Mouse (Mus musculus) MEL (cell line): ENCODE data around the gene Il17ra. TPM values are rescaled to one million over a fixed set of nuclear protein-coding genes. Genes with fewer than 3 reads are reported as not detected.

Experiments used
- DNase-seq: peaks from one replicate; pipeline ENCODE4 v3.0.0; 2011; ENCODE audit warnings: low read depth, low spot score
- H3K27ac ChIP-seq: 2 replicates; pipeline ENCODE4 v1.5.1; 2012; ENCODE audit warnings: low read depth, mild to moderate bottlenecking, control low read depth, low read length, moderate library complexity; ENCODE audit not compliant: control insufficient read depth
- H3K27me3 ChIP-seq, 2 experiments: fragments of 150-350 bp in 1 of 2; sonication (generic) in 1 of 2; 2 replicates each; pipeline ENCODE4 v1.6.1; 2012; ENCODE audit warnings: low read length in 2 of 2, mild to moderate bottlenecking in 2 of 2, improper control_type of control experiment in 1 of 2, moderate library complexity in 1 of 2; ENCODE audit not compliant: insufficient read depth in 2 of 2, control insufficient read depth in 1 of 2
- H3K36me3 ChIP-seq, 2 experiments: 2 replicates each; pipeline ENCODE4 v1.6.1; 2012 to 2014; ENCODE audit warnings: low read length in 2 of 2, improper control_type of control experiment in 1 of 2, inconsistent platforms in 1 of 2, mild to moderate bottlenecking in 1 of 2; ENCODE audit not compliant: insufficient read depth in 2 of 2, control insufficient read depth in 1 of 2
- H3K4me1 ChIP-seq, 2 experiments: fragments of 150-350 bp in 1 of 2; sonication (generic) in 1 of 2; 2 replicates each; pipeline ENCODE4 v1.6.1; 2012; ENCODE audit warnings: low read length in 2 of 2, improper control_type of control experiment in 1 of 2, mild to moderate bottlenecking in 1 of 2; ENCODE audit not compliant: insufficient read depth in 2 of 2, control insufficient read depth in 1 of 2
- H3K4me3 ChIP-seq, 2 experiments: fragments of 150-350 bp in 1 of 2; sonication (generic) in 1 of 2; 2 replicates each; pipeline ENCODE4 v1.5.1; 2012; ENCODE audit warnings: low read depth in 2 of 2, low read length in 2 of 2, mild to moderate bottlenecking in 2 of 2, moderate library complexity in 2 of 2, control low read depth in 1 of 2, improper control_type of control experiment in 1 of 2; ENCODE audit not compliant: control insufficient read depth in 1 of 2, insufficient read depth in 1 of 2
- H3K79me2 ChIP-seq: 2 replicates; pipeline ENCODE4 v1.6.1; 2012; ENCODE audit warnings: mild to moderate bottlenecking, low read length, moderate library complexity; ENCODE audit not compliant: control insufficient read depth, poor library complexity, insufficient read depth
- H3K9ac ChIP-seq: 2 replicates; pipeline ENCODE4 v1.6.1; 2012; ENCODE audit warnings: low read depth, mild to moderate bottlenecking, control low read depth, low read length, moderate library complexity; ENCODE audit not compliant: control insufficient read depth, poor library complexity, severe bottlenecking
- H3K9me3 ChIP-seq: fragments of 150-350 bp; sonication (generic); replicated peaks from 2 replicates; pipeline ENCODE4 v1.6.1; 2012; ENCODE audit warnings: mild to moderate bottlenecking, low read length, improper control_type of control experiment, moderate library complexity; ENCODE audit not compliant: insufficient read depth
- CHD1 ChIP-seq: IDR thresholded peaks from 2 replicates; pipeline ENCODE4 v1.6.1; 2012; ENCODE audit warnings: low read depth, mild to moderate bottlenecking, inconsistent platforms, low read length, improper control_type of control experiment
- CHD2 ChIP-seq: IDR thresholded peaks from 2 replicates; pipeline ENCODE4 v1.6.1; 2011; ENCODE audit warnings: low read length, improper control_type of control experiment
- ETS1 ChIP-seq: IDR thresholded peaks from 2 replicates; pipeline ENCODE4 v1.6.1; 2012; ENCODE audit warnings: low read depth, mild to moderate bottlenecking, inconsistent platforms, low read length, improper control_type of control experiment, moderate library complexity
- GATA1 ChIP-seq: IDR thresholded peaks from 2 replicates; pipeline ENCODE4 v1.6.1; 2011; ENCODE audit warnings: low read depth, low read length, improper control_type of control experiment
- JUND ChIP-seq: IDR thresholded peaks from 2 replicates; pipeline ENCODE4 v1.6.1; 2011; ENCODE audit warnings: low read depth, mild to moderate bottlenecking, improper control_type of control experiment, low read length
- MEF2A ChIP-seq: IDR thresholded peaks from 2 replicates; pipeline ENCODE4 v1.6.1; 2014; ENCODE audit warnings: low read depth, mild to moderate bottlenecking, inconsistent platforms, low read length, improper control_type of control experiment; ENCODE audit not compliant: poor library complexity, insufficient replicate concordance, severe bottlenecking; ENCODE audit errors: extremely low read depth
- MXI1 ChIP-seq: IDR thresholded peaks from 2 replicates; pipeline ENCODE4 v1.6.1; 2011; ENCODE audit warnings: mild to moderate bottlenecking, low read depth, low read length, improper control_type of control experiment
- NRF1 ChIP-seq: IDR thresholded peaks from 2 replicates; pipeline ENCODE4 v1.6.1; 2014; ENCODE audit warnings: low read depth, mild to moderate bottlenecking, inconsistent platforms, low read length, improper control_type of control experiment, moderate library complexity; ENCODE audit not compliant: poor library complexity, insufficient read depth, severe bottlenecking
- POLR2A ChIP-seq, 2 experiments: IDR thresholded peaks; 2 replicates each; pipeline ENCODE4 v1.6.1; 2011 to 2012; ENCODE audit warnings: low read length in 2 of 2, mild to moderate bottlenecking in 2 of 2, control low read depth in 1 of 2, improper control_type of control experiment in 1 of 2, low read depth in 1 of 2, moderate library complexity in 1 of 2; ENCODE audit not compliant: control insufficient read depth in 1 of 2, insufficient read depth in 1 of 2, poor library complexity in 1 of 2
- POLR2AphosphoS5 ChIP-seq: IDR thresholded peaks from 2 replicates; pipeline ENCODE4 v1.6.1; 2012; ENCODE audit warnings: low read depth, borderline replicate concordance, mild to moderate bottlenecking, inconsistent platforms, low read length, moderate library complexity, mixed read lengths
- SIN3A ChIP-seq: IDR thresholded peaks from 2 replicates; pipeline ENCODE4 v1.6.1; 2012; ENCODE audit warnings: low read length, improper control_type of control experiment, inconsistent platforms
- SMC3 ChIP-seq: IDR thresholded peaks from 2 replicates; pipeline ENCODE4 v1.6.1; 2011; ENCODE audit warnings: low read depth, low read length, improper control_type of control experiment
- TAL1 ChIP-seq: IDR thresholded peaks from 2 replicates; pipeline ENCODE4 v1.6.1; 2012; ENCODE audit warnings: mild to moderate bottlenecking, inconsistent platforms, low read length, moderate library complexity, mixed read lengths
- UBTF ChIP-seq: IDR thresholded peaks from 2 replicates; pipeline ENCODE4 v1.6.1; 2012; ENCODE audit warnings: low read depth, mild to moderate bottlenecking, inconsistent platforms, low read length, improper control_type of control experiment, moderate library complexity, borderline replicate concordance; ENCODE audit not compliant: insufficient read depth
- USF1 ChIP-seq: IDR thresholded peaks from 2 replicates; pipeline ENCODE4 v1.6.1; 2014; ENCODE audit warnings: low read depth, mild to moderate bottlenecking, inconsistent platforms, low read length, improper control_type of control experiment, moderate library complexity
- ZC3H11A ChIP-seq: IDR thresholded peaks from 2 replicates; pipeline ENCODE4 v1.6.1; 2012; ENCODE audit warnings: low read depth, mild to moderate bottlenecking, inconsistent platforms, low read length, improper control_type of control experiment
- ZKSCAN1 ChIP-seq: IDR thresholded peaks from 2 replicates; pipeline ENCODE4 v1.6.1; 2012; ENCODE audit warnings: low read depth, mild to moderate bottlenecking, inconsistent platforms, low read length, improper control_type of control experiment, moderate library complexity
- ZMIZ1 ChIP-seq: IDR thresholded peaks from 2 replicates; pipeline ENCODE4 v1.6.1; 2012; ENCODE audit warnings: low read depth, mild to moderate bottlenecking, inconsistent platforms, low read length, improper control_type of control experiment, moderate library complexity
- polyA plus RNA-seq, 2 experiments: library from polyadenylated mRNA; stranded (reverse) in 1 of 2; unstranded in 1 of 2; fragments of >175 nt in 1 of 2; fragments of >200 nt in 1 of 2; gene quantifications; 2 replicates each; pipeline versions ENCODE4 v1.2.1 to v1.2.4; 2012; ENCODE audit warnings: low replicate concordance in 2 of 2, low read depth in 1 of 2; ENCODE audit not compliant: insufficient read length in 2 of 2, insufficient read depth in 1 of 2, missing spikeins in 1 of 2
- total RNA-seq: library from RNA; depleted of rRNA; stranded (reverse); fragments of 300-350 nt; gene quantifications from 2 replicates; pipeline ENCODE4 v1.2.3, GENCODE M21; 2012

The Il17ra gene
- total and polyA plus RNA-seq, 3 experiments: 18.0 to 43.3 TPM; not detected in 1

- TF ChIP-seq SIN3A: peak; percentile 83
- TF ChIP-seq GATA1: peak; percentile 59
- TF ChIP-seq ZC3H11A: no peak
- TF ChIP-seq TAL1: peak; percentile 43; the same call in 1 of the 2 replicates
- TF ChIP-seq NRF1: no peak
- no peak for TF ChIP-seq ZKSCAN1
- TF ChIP-seq, all 39 proteins: peak for 14
Observed at GRCm38 (mm10) chr6:120485038-120485437, 22.0 kb downstream of the Il17ra start (continued).

GRCm38 (mm10) chr6:120486051-120486510, 23.0 kb downstream of the Il17ra start:
- H3K9ac ChIP-seq: peak overlapping the region; percentile 50
- no peak for TF ChIP-seq UBTF
- TF ChIP-seq NRF1: peak; percentile 31; the same call in 1 of the 2 replicates
- TF ChIP-seq SIN3A: peak; percentile 54
- TF ChIP-seq USF1: no peak
- TF ChIP-seq JUND: no peak
- TF ChIP-seq CHD2: no peak
- no peak for TF ChIP-seq ZMIZ1
- no peak for TF ChIP-seq ETS1
- TF ChIP-seq CHD1: no peak
- peak; percentile 75 for TF ChIP-seq MXI1
- 0 out of 2 replicates have a peak, but pooled peaks have one; percentile 34 for TF ChIP-seq GATA1
- TF ChIP-seq SMC3: 0 out of 2 replicates have a peak, but pooled peaks have one; percentile 8
- no peak for TF ChIP-seq POLR2AphosphoS5
- no peak for TF ChIP-seq POLR2A (IDR thresholded peaks at IDR 0.05; ENCODE audit: control insufficient read depth in 1 of 2, insufficient read depth in 1 of 2, low read depth in 1 of 2, low read length in 2 of 2, poor library complexity in 1 of 2)
- no peak for TF ChIP-seq MEF2A
- TF ChIP-seq, all 39 proteins: peak for 5
- Histone ChIP-seq H3K27me3 (no peaks in the 10 kb centered on the region), H3K79me2 (no peaks in the 10 kb centered on the region), H3K4me1 (peaks cover 9 to 18% of the 10 kb centered on the region in 2 experiments), H3K36me3 (peaks cover 0 to 18% of the 10 kb centered on the region in 2 experiments; a peak in 3 of 4 replicates), H3K27ac (peak overlapping the region; percentile 15; the same call in 1 of the 2 replicates), H3K9me3 (no peaks in the 10 kb centered on the region), H3K4me3 (peak overlapping the region; percentile 11 to 13)
- peak; percentile 59 for DNase-seq
